Mouse (Mus musculus) adrenal gland, adult 18-20 months (tissue): ENCODE measurements around the gene Ccdc122. TPM values are rescaled to one million over a fixed set of nuclear protein-coding genes. Genes with fewer than 3 reads are reported as not detected.
"Not testable (repeated sequence)": the region's sequence is repeated elsewhere in the genome, so short reads cannot be mapped to it uniquely, and the experiment has no call there.

ENCODE experiments used
- DNase-seq, 2 experiments: peaks; one replicate each; pipeline ENCODE4 v3.0.0; 2021 to 2022; ENCODE audit warnings: low spot score in 2 of 2
- total RNA-seq, 2 experiments: library from RNA; stranded (reverse); gene quantifications; 1 replicate in 1 of 2; 2 replicates in 1 of 2; pipeline ENCODE4 v1.2.3; 2021

The Ccdc122 gene
- total RNA-seq, 2 experiments from 2014 or later, result 4.6 to 5.7 TPM

GRCm38 (mm10) chr14:77110622-77111021 lies 74.0 kb downstream of the Ccdc122 start:
- DNase-seq, result not testable (repeated sequence)

GRCm38 (mm10) chr14:77130612-77131011 lies 94.0 kb downstream of the Ccdc122 start:
- no peak for DNase-seq

GRCm38 (mm10) chr14:77136936-77137335 lies 100.4 kb downstream of the Ccdc122 start:
- no peak for DNase-seq

GRCm38 (mm10) chr14:77141324-77142282 lies 105.0 kb downstream of the Ccdc122 start:
- DNase-seq, result peak; percentile 69 to 70

- DNase-seq, result no peak
These were observed 108.5 kb downstream of the Ccdc122 start for GRCm38 (mm10) chr14:77145103-77145502.

GRCm38 (mm10) chr14:77147635-77148034 lies 111.1 kb downstream of the Ccdc122 start:
- DNase-seq, result no peak

DNA sequence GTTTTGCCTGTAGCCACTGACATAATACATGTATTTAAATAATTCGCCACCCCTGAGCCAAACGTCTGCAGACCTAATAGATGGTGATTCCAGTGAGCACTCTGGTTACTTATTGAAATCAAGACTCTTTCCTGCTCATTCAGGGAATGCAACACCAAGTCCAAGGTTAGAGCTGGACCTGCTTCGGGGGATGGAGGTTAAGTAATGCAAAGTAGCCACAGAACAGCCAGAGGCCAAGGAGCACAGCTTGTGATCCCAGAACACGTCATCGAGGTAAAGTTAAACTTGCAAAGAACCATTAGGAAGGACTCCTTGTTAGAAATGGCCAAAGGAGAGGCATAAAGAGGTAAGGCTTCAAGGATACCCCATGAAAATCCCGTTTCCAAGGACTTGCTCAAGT lies 114.0 kb downstream of the Ccdc122 start:
- DNase-seq, result no peak

DNA sequence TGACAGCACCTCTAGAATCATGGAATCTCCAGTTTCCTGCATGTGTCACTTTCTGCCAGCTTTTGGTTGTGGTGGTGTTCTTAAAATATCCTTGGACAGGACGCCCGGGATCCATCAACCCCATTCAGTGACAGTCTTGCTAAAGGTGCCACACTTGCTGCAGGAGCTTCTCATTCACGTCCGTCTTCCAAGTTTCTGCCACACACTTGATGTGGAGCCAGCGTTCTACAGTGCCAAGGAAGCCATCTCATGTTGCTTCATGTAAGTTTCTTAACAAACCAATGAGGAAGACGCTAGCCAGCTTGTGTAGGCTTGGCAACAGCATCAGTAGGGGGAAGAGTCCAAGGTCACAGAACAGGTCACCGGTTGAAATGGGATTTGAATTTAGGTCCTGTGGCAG lies 114.9 kb downstream of the Ccdc122 start:
- DNase-seq, result no peak

DNA sequence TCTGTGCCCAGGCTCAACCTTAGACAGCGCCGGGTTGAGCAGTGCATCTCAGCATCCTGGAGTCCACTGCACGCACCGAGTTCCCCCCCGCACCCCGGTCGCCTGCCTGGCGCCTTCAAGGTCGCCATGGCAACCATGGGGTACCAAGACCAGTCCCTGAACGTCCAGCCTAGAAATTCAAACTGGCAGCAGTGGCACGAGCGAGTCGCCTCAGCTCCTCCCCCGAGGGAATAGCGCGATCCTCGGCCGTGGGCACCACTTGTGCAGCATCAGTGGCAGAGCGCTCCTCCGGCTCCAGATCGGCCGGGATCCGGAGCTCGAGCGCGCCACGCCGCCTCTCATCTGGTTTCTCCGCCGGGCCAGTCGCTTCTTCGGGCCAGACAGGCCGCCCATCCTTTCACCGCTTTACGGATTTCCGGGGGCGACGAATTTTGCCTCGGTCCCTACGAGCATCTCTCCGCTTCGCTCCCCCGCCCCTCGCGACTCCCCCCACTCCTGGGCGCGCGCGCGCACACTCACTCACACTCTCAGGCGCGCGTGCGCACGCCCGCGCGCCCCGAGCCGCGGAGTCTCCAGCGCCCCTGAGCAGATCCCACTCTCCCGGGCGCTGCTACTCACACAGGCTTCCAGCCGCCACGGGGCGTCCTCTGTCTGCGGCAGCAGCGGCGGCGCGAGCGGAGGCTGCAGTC lies 119.8 kb downstream of the Ccdc122 start, which contains the start of gene Enox1:
Enox1 (plus strand) TSS at position 542 of the 689 bp plus-strand sequence.
- DNase-seq, result peak in 1 of 2 experiments; percentile 42

GRCm38 (mm10) chr14:77156911-77157504 lies 120.4 kb downstream of the Ccdc122 start:
- peak; percentile 25 to 38 for DNase-seq

DNA sequence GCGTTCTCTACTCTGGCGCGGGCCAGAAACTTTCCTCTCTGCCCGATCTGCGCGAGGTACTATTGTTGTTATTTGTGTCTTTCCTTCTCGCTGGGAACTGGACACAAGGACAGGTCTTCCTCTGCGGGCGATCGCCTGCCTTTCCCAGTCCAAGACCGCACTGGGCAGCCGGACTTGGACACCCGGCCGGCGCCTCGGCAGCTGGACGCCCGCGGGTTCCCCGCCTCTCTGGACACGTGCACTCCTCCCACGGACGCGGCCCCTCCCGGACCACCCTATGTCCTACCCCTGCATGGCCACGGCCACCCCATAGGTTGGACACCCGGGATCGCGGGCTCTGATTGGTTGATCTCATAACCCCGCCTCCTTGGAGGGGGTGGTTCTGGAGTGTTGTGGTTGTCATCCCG lies 120.9 kb downstream of the Ccdc122 start:
- DNase-seq, result peak; percentile 39 to 42

DNA sequence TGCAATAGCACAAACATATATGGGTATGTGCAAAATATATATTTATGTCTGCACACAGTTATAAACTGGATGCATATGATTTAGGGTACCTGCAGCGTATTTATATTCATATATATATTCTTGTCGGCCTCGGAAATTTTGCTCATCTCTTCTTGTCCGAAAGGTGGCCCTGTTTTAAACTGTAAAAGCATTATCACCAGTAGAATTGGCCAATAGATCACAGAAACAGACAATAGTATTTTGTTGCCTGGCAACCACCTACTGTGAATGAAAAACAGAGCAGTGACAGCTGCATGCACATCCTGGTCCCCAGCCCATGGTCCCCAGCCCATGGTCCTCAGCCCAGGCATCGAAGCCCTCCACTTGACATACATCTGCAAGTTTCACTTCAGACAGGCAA lies 122.8 kb downstream of the Ccdc122 start:
- no peak for DNase-seq

Other genes with a start within 250 kb of the Ccdc122 start
- 1 to 10 TPM; 5.6 to 7.3 TPM for gene Lacc1, start 132 bp downstream of the Ccdc122 start, total RNA-seq
- 1 to 10 TPM; 3.1 to 4.4 TPM for gene Enox1, start 120.0 kb downstream of the Ccdc122 start, total RNA-seq